Mouse (Mus musculus): ENCODE data around the gene Pidd1.

DNA sequence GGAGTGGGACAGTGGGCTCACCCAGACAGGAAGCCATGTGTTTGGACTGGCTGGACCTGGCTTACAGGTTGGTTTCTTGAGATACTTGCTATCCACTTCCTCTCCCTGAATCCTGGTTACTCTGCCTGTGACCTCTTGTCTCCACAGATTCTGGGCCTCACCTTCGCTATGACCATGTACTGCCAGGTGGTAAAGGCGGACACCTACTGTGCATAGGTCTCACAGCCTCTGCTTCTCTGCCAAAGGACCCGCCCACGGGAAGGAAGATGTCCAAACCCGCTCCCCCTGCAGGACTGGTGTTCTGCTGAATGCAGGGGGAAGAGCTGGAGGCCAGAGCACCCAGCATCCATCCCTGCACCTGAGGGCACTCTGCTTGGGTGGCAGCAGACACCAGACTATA is 48.9 kb upstream of the Pidd1 start:
- no peak for TF ChIP-seq CTCF (IDR thresholded peaks at IDR 0.05)
- TF ChIP-seq POLR2A (IDR thresholded peaks at IDR 0.05; ENCODE audit: insufficient read depth, low read depth, low read length) = no peak

Data from heart, adult 2 months (tissue).